Mouse (Mus musculus): ENCODE measurements around the gene Podnl1. TPM values are rescaled to one million over a fixed set of nuclear protein-coding genes. Genes with fewer than 3 reads are reported as not detected.

Gene Podnl1
- polyA plus RNA-seq, 1 experiment from 2014 or later: 0.46 TPM

- Histone ChIP-seq H3K27ac (replicated peaks) (0 out of 2 replicates have a peak overlapping the region, but pooled peaks have one; percentile 1), H3K4me1 (peaks cover 4% of the 10 kb centered on the region; the same call in 1 of the 2 replicates), H3K27me3 (peaks cover 15% of the 10 kb centered on the region; the same call in 1 of the 2 replicates), H3K4me2 (replicated peaks) (no peak overlapping the region), H3K9me3 (no peaks in the 10 kb centered on the region), H3K36me3 (peaks cover 43% of the 10 kb centered on the region), H3K4me3 (no peak overlapping the region), H3K9ac (replicated peaks) (no peak overlapping the region)
- no peak for ATAC-seq (ENCODE audit: low FRiP score, low read depth)
- 52% methylated on average over 30 of the region's 30 CpGs for WGBS
These were observed 5.0 kb downstream of the Podnl1 start for GRCm38 (mm10) chr8:84130806-84131205.

GRCm38 (mm10) chr8:84132225-84132624 lies 6.4 kb downstream of the Podnl1 start:
- no peak for ATAC-seq (ENCODE audit: low FRiP score, low read depth)
- Histone ChIP-seq H3K9ac (replicated peaks) (no peak overlapping the region), H3K4me3 (no peak overlapping the region), H3K27ac (replicated peaks) (no peak overlapping the region), H3K36me3 (peaks cover 57% of the 10 kb centered on the region), H3K4me1 (peaks cover 4% of the 10 kb centered on the region; the same call in 1 of the 2 replicates), H3K27me3 (peaks cover 15% of the 10 kb centered on the region; the same call in 1 of the 2 replicates), H3K9me3 (no peaks in the 10 kb centered on the region), H3K4me2 (replicated peaks) (no peak overlapping the region)
- WGBS: 89% methylated on average over 8 of the region's 8 CpGs

- H3K9ac ChIP-seq (replicated peaks): no peak overlapping the region
- H3K4me1 ChIP-seq: no peaks in the 10 kb centered on the region
- H3K27ac ChIP-seq (replicated peaks): no peak overlapping the region
- H3K4me2 ChIP-seq (replicated peaks): no peak overlapping the region
- H3K27me3 ChIP-seq: no peaks in the 10 kb centered on the region; the same call in 1 of the 2 replicates
- WGBS: 89% methylated on average over 3 of the region's 3 CpGs
- H3K36me3 ChIP-seq: peaks cover 99% of the 10 kb centered on the region
- no peak overlapping the region for H3K4me3 ChIP-seq
- no peak for ATAC-seq (ENCODE audit: low FRiP score, low read depth)
- H3K9me3 ChIP-seq: no peaks in the 10 kb centered on the region
These were observed 12.1 kb downstream of the Podnl1 start for GRCm38 (mm10) chr8:84137848-84138247.

GRCm38 (mm10) chr8:84140838-84141237 lies 15.0 kb downstream of the Podnl1 start:
- no peak for ATAC-seq (ENCODE audit: low FRiP score, low read depth)
- no peak overlapping the region for H3K4me3 ChIP-seq
- H3K4me2 ChIP-seq (replicated peaks): no peak overlapping the region
- H3K27ac ChIP-seq (replicated peaks): no peak overlapping the region
- no peak overlapping the region for H3K9ac ChIP-seq (replicated peaks)
- H3K36me3 ChIP-seq: peaks cover 84% of the 10 kb centered on the region
- 91% methylated on average over 4 of the region's 4 CpGs for WGBS
- H3K27me3 ChIP-seq: no peaks in the 10 kb centered on the region
- no peaks in the 10 kb centered on the region for H3K9me3 ChIP-seq
- H3K4me1 ChIP-seq: no peaks in the 10 kb centered on the region; the same call in 1 of the 2 replicates

- 95% methylated on average over 8 of the region's 8 CpGs for WGBS
- H3K36me3 ChIP-seq: peaks cover 45% of the 10 kb centered on the region
- ATAC-seq (ENCODE audit: low FRiP score, low read depth): no peak
These were observed 19.0 kb downstream of the Podnl1 start for GRCm38 (mm10) chr8:84144636-84145245.

GRCm38 (mm10) chr8:84147324-84147766 lies 21.6 kb downstream of the Podnl1 start:
- 16% methylated on average over 14 of the region's 14 CpGs for WGBS
- H3K27ac ChIP-seq (replicated peaks): no peak overlapping the region
- no peaks in the 10 kb centered on the region for H3K9me3 ChIP-seq
- H3K4me1 ChIP-seq: peaks cover 15% of the 10 kb centered on the region
- peak; percentile 79 for ATAC-seq (ENCODE audit: low FRiP score, low read depth)
- H3K4me3 ChIP-seq: peak overlapping the region; percentile 62
- peak overlapping the region; percentile 81 for H3K9ac ChIP-seq (replicated peaks)
- no peaks in the 10 kb centered on the region for H3K27me3 ChIP-seq
- H3K4me2 ChIP-seq (replicated peaks): peak overlapping the region; percentile 85
- H3K36me3 ChIP-seq: peaks cover 20% of the 10 kb centered on the region

More at GRCm38 (mm10) chr8:84144636-84145245, 19.0 kb downstream of the Podnl1 start:
- Histone ChIP-seq H3K27ac (replicated peaks) (no peak overlapping the region), H3K27me3 (no peaks in the 10 kb centered on the region), H3K9ac (replicated peaks) (no peak overlapping the region), H3K4me1 (peaks cover 15% of the 10 kb centered on the region), H3K9me3 (no peaks in the 10 kb centered on the region), H3K4me2 (replicated peaks) (no peak overlapping the region), H3K4me3 (no peak overlapping the region)

- Histone ChIP-seq H3K27me3 (no peaks in the 10 kb centered on the region), H3K4me2 (replicated peaks) (peak within 1 kb of the TSS; percentile 85), H3K4me3 (peak within 1 kb of the TSS; percentile 62), H3K9ac (replicated peaks) (peak within 1 kb of the TSS; percentile 81), H3K36me3 (peaks cover 14% of the 10 kb centered on the region), H3K4me1 (peaks cover 15% of the 10 kb centered on the region), H3K9me3 (no peaks in the 10 kb centered on the region), H3K27ac (replicated peaks) (no peak within 1 kb of the TSS)
- 23% methylated on average over 49 of the region's 49 CpGs for WGBS
- ATAC-seq (ENCODE audit: low FRiP score, low read depth): peak; percentile 95
These were observed 22.2 kb downstream of the Podnl1 start, which contains the start of the genes Cc2d1a and 4930432K21Rik for GRCm38 (mm10) chr8:84147769-84148530. TSS of gene Cc2d1a (minus strand) at chr8:84147936. TSS of gene 4930432K21Rik (plus strand) at chr8:84148025.

GRCm38 (mm10) chr8:84148531-84148850 lies 22.7 kb downstream of the Podnl1 start:
- H3K36me3 ChIP-seq: peaks cover 9% of the 10 kb centered on the region
- ATAC-seq (ENCODE audit: low FRiP score, low read depth): no peak
- no peak overlapping the region for H3K9ac ChIP-seq (replicated peaks)
- peak overlapping the region; percentile 62; the same call in 1 of the 2 replicates for H3K4me3 ChIP-seq
- 96% methylated on average over 5 of the region's 5 CpGs for WGBS
- H3K27me3 ChIP-seq: no peaks in the 10 kb centered on the region
- H3K27ac ChIP-seq (replicated peaks): no peak overlapping the region
- H3K9me3 ChIP-seq: no peaks in the 10 kb centered on the region
- H3K4me2 ChIP-seq (replicated peaks): peak overlapping the region; percentile 85
- peaks cover 15% of the 10 kb centered on the region for H3K4me1 ChIP-seq

GRCm38 (mm10) chr8:84149181-84149580 lies 23.4 kb downstream of the Podnl1 start:
- 89% methylated on average over 3 of the region's 3 CpGs for WGBS
- H3K4me2 ChIP-seq (replicated peaks): no peak overlapping the region
- no peaks in the 10 kb centered on the region for H3K27me3 ChIP-seq
- H3K9ac ChIP-seq (replicated peaks): no peak overlapping the region
- H3K36me3 ChIP-seq: peaks cover 2% of the 10 kb centered on the region
- no peak for ATAC-seq (ENCODE audit: low FRiP score, low read depth)
- no peak overlapping the region for H3K27ac ChIP-seq (replicated peaks)
- no peak overlapping the region for H3K4me3 ChIP-seq
- no peaks in the 10 kb centered on the region for H3K9me3 ChIP-seq
- H3K4me1 ChIP-seq: peaks cover 15% of the 10 kb centered on the region

GRCm38 (mm10) chr8:84157620-84158019 lies 31.8 kb downstream of the Podnl1 start:
- WGBS: 85% methylated on average over 4 of the region's 4 CpGs
- H3K36me3 ChIP-seq: 0 out of 2 replicates have a peak, but pooled peaks cover 12% of the 10 kb centered on the region
- H3K4me2 ChIP-seq (replicated peaks): no peak overlapping the region
- no peak overlapping the region for H3K4me3 ChIP-seq
- no peak overlapping the region for H3K9ac ChIP-seq (replicated peaks)
- no peak for ATAC-seq (ENCODE audit: low FRiP score, low read depth)
- no peak overlapping the region for H3K27ac ChIP-seq (replicated peaks)
- no peaks in the 10 kb centered on the region for H3K4me1 ChIP-seq
- no peaks in the 10 kb centered on the region for H3K9me3 ChIP-seq
- no peaks in the 10 kb centered on the region for H3K27me3 ChIP-seq

GRCm38 (mm10) chr8:84167696-84168095 lies 41.9 kb downstream of the Podnl1 start:
- Histone ChIP-seq H3K27ac (replicated peaks) (no peak overlapping the region), H3K4me3 (no peak overlapping the region), H3K27me3 (no peaks in the 10 kb centered on the region), H3K4me1 (no peaks in the 10 kb centered on the region), H3K36me3 (peaks cover 27% of the 10 kb centered on the region), H3K9ac (replicated peaks) (no peak overlapping the region), H3K4me2 (replicated peaks) (no peak overlapping the region), H3K9me3 (no peaks in the 10 kb centered on the region)
- 88% methylated on average over 2 of the region's 2 CpGs for WGBS
- no peak for ATAC-seq (ENCODE audit: low FRiP score, low read depth)

GRCm38 (mm10) chr8:84170096-84170495 lies 44.3 kb downstream of the Podnl1 start:
- Histone ChIP-seq H3K9ac (replicated peaks) (no peak overlapping the region), H3K27ac (replicated peaks) (no peak overlapping the region), H3K9me3 (no peaks in the 10 kb centered on the region), H3K4me3 (no peak overlapping the region), H3K36me3 (peaks cover 46% of the 10 kb centered on the region), H3K4me1 (no peaks in the 10 kb centered on the region), H3K27me3 (no peaks in the 10 kb centered on the region), H3K4me2 (replicated peaks) (no peak overlapping the region)
- ATAC-seq (ENCODE audit: low FRiP score, low read depth): no peak
- 91% methylated on average over 5 of the region's 5 CpGs for WGBS

All from midbrain, embryonic 12.5 days (tissue).